Mouse (Mus musculus) right cerebral cortex, adult 2 months (tissue): ENCODE data around the gene Dppa5a.
"Not testable (repeated sequence)": the region's sequence is repeated elsewhere in the genome, so short reads cannot be mapped to it uniquely, and the experiment has no call there.

Source experiments
- DNase-seq, 2 experiments: peaks; one replicate each; pipeline ENCODE4 v3.0.0; 2021 to 2022; ENCODE audit warnings: low spot score in 2 of 2

Gene Dppa5a

GRCm38 (mm10) chr9:78365850-78366544 lies 2.0 kb downstream of the Dppa5a start:
- no peak for DNase-seq

GRCm38 (mm10) chr9:78364701-78365100 lies 3.3 kb downstream of the Dppa5a start:
- no peak for DNase-seq

GRCm38 (mm10) chr9:78363374-78363773 lies 4.6 kb downstream of the Dppa5a start:
- no peak for DNase-seq

GRCm38 (mm10) chr9:78360484-78360872 lies 7.5 kb downstream of the Dppa5a start:
- no peak for DNase-seq

GRCm38 (mm10) chr9:78359750-78360483 lies 8.1 kb downstream of the Dppa5a start:
- DNase-seq, result no peak

GRCm38 (mm10) chr9:78358053-78358452 lies 9.9 kb downstream of the Dppa5a start:
- peak; percentile 33 to 70 for DNase-seq

GRCm38 (mm10) chr9:78355611-78356010 lies 12.4 kb downstream of the Dppa5a start, which contains the start of gene Gsta2:
Gene Gsta2, minus strand, starts transcription at chr9:78355788.
- no peak for DNase-seq

- no peak for DNase-seq
Observed at GRCm38 (mm10) chr9:78354665-78355578, 13.1 kb downstream of the Dppa5a start.

- no peak for DNase-seq
Observed at GRCm38 (mm10) chr9:78351504-78352220, 16.3 kb downstream of the Dppa5a start.

GRCm38 (mm10) chr9:78350007-78350406 lies 18.0 kb downstream of the Dppa5a start:
- not testable (repeated sequence) for DNase-seq

GRCm38 (mm10) chr9:78349141-78349540 lies 18.8 kb downstream of the Dppa5a start:
- DNase-seq, result not testable (repeated sequence)

- DNase-seq, result not testable (repeated sequence)
Observed at GRCm38 (mm10) chr9:78348206-78349004, 19.6 kb downstream of the Dppa5a start.

GRCm38 (mm10) chr9:78347004-78347403 lies 21.0 kb downstream of the Dppa5a start:
- DNase-seq, result no peak

GRCm38 (mm10) chr9:78345235-78345634 lies 22.7 kb downstream of the Dppa5a start:
- not testable (repeated sequence) for DNase-seq

- DNase-seq, result not testable (repeated sequence)
Observed at GRCm38 (mm10) chr9:78343055-78343454, 24.9 kb downstream of the Dppa5a start.

- DNase-seq, result not testable (repeated sequence)
Observed at GRCm38 (mm10) chr9:78342494-78342893, 25.5 kb downstream of the Dppa5a start.

GRCm38 (mm10) chr9:78340324-78340723 lies 27.7 kb downstream of the Dppa5a start:
- DNase-seq, result peak; percentile 13 to 36

GRCm38 (mm10) chr9:78337050-78337449 lies 30.9 kb downstream of the Dppa5a start:
- DNase-seq, result not testable (repeated sequence)

- DNase-seq, result not testable (repeated sequence)
Observed at GRCm38 (mm10) chr9:78327289-78327688, 40.7 kb downstream of the Dppa5a start, which contains the start of gene Omt2b. Gene Omt2b, plus strand, starts transcription at chr9:78327589.

GRCm38 (mm10) chr9:78319499-78319898 lies 48.5 kb downstream of the Dppa5a start:
- DNase-seq, result peak in 1 of 2 experiments; percentile 3
